Mouse (Mus musculus): Measurements from ENCODE around the gene Adra1d.

DNA sequence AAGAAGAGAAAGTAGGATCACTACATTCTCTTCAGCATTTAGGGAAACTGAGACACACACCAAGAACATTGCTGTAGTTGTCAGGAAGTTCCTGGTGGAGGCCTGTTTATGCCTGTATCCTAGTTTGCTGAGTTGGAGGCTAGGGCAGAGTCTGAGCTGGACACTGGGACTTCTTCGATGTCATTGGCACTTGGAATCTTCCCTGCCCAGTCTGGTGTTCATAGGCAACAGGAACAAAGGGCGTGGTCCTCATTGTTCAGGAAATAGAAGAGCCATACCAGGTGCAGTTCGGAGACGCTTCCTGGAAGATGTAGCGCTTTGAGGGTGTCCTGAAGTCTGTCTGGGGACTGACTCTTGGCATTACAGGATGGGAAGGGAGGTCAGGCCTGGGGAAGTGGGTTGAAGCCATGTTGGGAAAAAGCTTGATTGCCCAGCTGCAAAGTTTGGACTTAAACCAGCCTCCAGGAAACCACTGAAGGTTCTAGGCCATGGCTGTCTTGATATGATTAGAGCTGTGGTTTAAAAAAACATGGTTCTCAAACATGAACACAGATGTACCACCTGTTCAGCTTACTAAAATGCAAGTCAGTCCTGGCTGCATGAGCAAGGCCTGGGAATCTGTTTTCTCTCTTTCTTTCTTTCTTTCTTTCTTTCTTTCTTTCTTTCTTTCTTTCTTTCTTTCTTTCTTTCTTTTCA is 65.8 kb downstream of the Adra1d start:
- TF ChIP-seq CTCF (IDR thresholded peaks at IDR 0.05; ENCODE audit: extremely low read depth, insufficient read depth, low read length) (no peak), POLR2A (IDR thresholded peaks at IDR 0.05; ENCODE audit: extremely low read depth, insufficient read depth, low read length) (no peak)
